In the genomic region with DNA sequence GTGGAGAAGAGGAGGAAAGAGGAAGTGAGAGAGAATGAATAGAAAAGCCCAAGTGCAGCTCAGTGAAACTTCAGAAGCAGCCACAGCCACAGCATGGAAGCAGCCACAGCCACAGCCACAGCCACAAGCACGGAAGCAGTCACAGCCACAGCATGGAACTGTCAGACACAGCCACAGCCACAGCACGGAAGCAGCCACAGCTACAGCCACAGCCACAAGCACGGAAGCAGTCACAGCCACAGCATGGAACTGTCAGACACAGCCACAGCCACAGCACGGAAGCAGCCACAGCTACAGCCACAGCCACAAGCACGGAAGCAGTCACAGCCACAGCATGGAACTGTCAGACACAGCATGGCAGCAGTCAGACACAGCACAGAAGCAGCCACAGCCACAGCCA, we compare ENCODE assay signal across 4 mouse cellular contexts. TPM values are rescaled to one million over a fixed set of nuclear protein-coding genes. Genes with fewer than 3 reads are reported as not detected.
"Had no signal": no experiment of that assay in that cellular context is flagged by ENCODE, and none has a peak within 500 bp of the region (broad histone marks: within the 10 kb centered on the region; RNA-seq: fewer than 3 reads in every experiment).

No protein-coding gene starts in this region.

RNA-seq across cellular contexts. Expression of gene Shisa9, which starts 17.1 kb away (rescaled TPM):
- total RNA-seq: gastrocnemius, adult 2 months; gastrocnemius, postnatal 25 days; heart, adult 2 months; heart, postnatal 36 days had no signal
